Mouse (Mus musculus) ES-E14 (cell line): Measurements from ENCODE around the gene Gle1. TPM values are rescaled to one million over a fixed set of nuclear protein-coding genes. Genes with fewer than 3 reads are reported as not detected.

Experiments
- DNase-seq: peaks from one replicate; pipeline ENCODE4 v3.0.0-alpha.2; 2013; ENCODE audit warnings: low read depth, low spot score
- H3K27ac ChIP-seq: 2 replicates; pipeline ENCODE4 v1.5.1; 2012; ENCODE audit warnings: low read depth, mild to moderate bottlenecking, low read length, moderate library complexity, mixed read lengths; ENCODE audit not compliant: poor library complexity, insufficient read depth, severe bottlenecking
- H3K36me3 ChIP-seq: 2 replicates; pipeline ENCODE4 v1.6.1; 2012; ENCODE audit warnings: mild to moderate bottlenecking, low read length, moderate library complexity, mixed read lengths; ENCODE audit not compliant: control insufficient read depth, poor library complexity, insufficient read depth, severe bottlenecking
- H3K4me1 ChIP-seq, 2 experiments: fragments of 150-350 bp in 1 of 2; sonication (generic) in 1 of 2; 2 replicates each; pipeline ENCODE4 v1.6.1; 2012; ENCODE audit warnings: low read length in 2 of 2, mild to moderate bottlenecking in 1 of 2, mixed read lengths in 1 of 2; ENCODE audit not compliant: control insufficient read depth in 2 of 2, insufficient read depth in 2 of 2, poor library complexity in 1 of 2
- H3K4me3 ChIP-seq, 2 experiments: fragments of 150-350 bp in 1 of 2; sonication (generic) in 1 of 2; 2 replicates each; pipeline ENCODE4 v1.5.1; 2012; ENCODE audit warnings: low read length in 2 of 2, low read depth in 1 of 2, mild to moderate bottlenecking in 1 of 2, mixed read lengths in 1 of 2; ENCODE audit not compliant: insufficient read depth in 1 of 2, poor library complexity in 1 of 2, severe bottlenecking in 1 of 2
- H3K9ac ChIP-seq: 2 replicates; pipeline ENCODE4 v1.6.1; 2012; ENCODE audit warnings: low read depth, mild to moderate bottlenecking, low read length, mixed read lengths; ENCODE audit not compliant: poor library complexity, insufficient read depth, severe bottlenecking
- H3K9me3 ChIP-seq: fragments of 150-350 bp; sonication (generic); 2 replicates; pipeline ENCODE4 v1.6.1; 2012; ENCODE audit warnings: low read depth, mild to moderate bottlenecking, low read length; ENCODE audit not compliant: control insufficient read depth, insufficient read depth
- CHD2 ChIP-seq: IDR thresholded peaks from 2 replicates; pipeline ENCODE4 v1.6.1; 2014; ENCODE audit warnings: mild to moderate bottlenecking, low read depth, low read length, inconsistent platforms
- HCFC1 ChIP-seq: IDR thresholded peaks from 2 replicates; pipeline ENCODE4 v1.6.1; 2012; ENCODE audit warnings: low read length, inconsistent platforms, borderline replicate concordance; ENCODE audit not compliant: insufficient read depth
- MAFK ChIP-seq: IDR thresholded peaks from 2 replicates; pipeline ENCODE4 v1.6.1; 2014; ENCODE audit warnings: mild to moderate bottlenecking, low read depth, low read length, inconsistent platforms; ENCODE audit not compliant: insufficient read depth
- ZC3H11A ChIP-seq: IDR thresholded peaks from 2 replicates; pipeline ENCODE4 v1.6.1; 2012; ENCODE audit warnings: low read depth, mild to moderate bottlenecking, inconsistent platforms, low read length, borderline replicate concordance
- ZNF384 ChIP-seq: IDR thresholded peaks from 2 replicates; pipeline ENCODE4 v1.6.1; 2012; ENCODE audit warnings: low read depth, low read length, inconsistent platforms
- in situ Hi-C, 2 experiments: fragments of 600-800 bp; cut with MboI; formaldehyde crosslinking; loops; one replicate each; pipeline ENCODE4 v1.15.1; 2025; ENCODE audit warnings: low sequenced_read_pairs in 2 of 2, inconsistent platforms in 1 of 2; ENCODE audit not compliant: unreplicated experiment in 2 of 2
- total RNA-seq: library from RNA; depleted of rRNA; stranded (reverse); fragments of 300-350 nt; gene quantifications from 2 replicates; pipeline ENCODE4 v1.2.3, GENCODE M21; 2012

The Gle1 gene
- total RNA-seq, 1 experiment: 64.8 TPM

DNA sequence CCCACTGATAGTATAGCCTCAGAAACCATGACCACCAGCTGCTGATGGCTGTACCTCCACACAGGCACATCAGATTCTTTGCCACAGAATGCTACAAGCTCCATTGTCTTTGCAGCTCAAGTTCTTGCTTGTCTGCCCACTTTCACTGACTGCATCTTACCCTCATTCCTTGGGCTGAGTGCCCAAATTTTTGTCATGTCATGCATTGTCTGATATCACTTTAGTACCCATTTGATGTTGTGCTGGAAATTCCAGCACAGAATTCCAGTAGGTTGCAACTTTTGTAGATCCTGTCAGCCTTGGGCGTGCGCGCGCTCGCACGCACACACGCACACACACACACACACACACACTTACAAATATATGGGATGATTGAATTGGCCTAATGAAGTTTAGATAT lies 26.0 kb downstream of the Gle1 start:
- no peak overlapping the region for H3K27ac ChIP-seq
- no peak for DNase-seq
- H3K9ac ChIP-seq: no peak overlapping the region
- in situ Hi-C loops: no loop called here
- no peak overlapping the region for H3K4me3 ChIP-seq
- H3K36me3 ChIP-seq: peaks cover 13% of the 10 kb centered on the region
- no peaks in the 10 kb centered on the region for H3K9me3 ChIP-seq
- H3K4me1 ChIP-seq: peaks cover 0 to 6% of the 10 kb centered on the region in 2 experiments; a peak in 3 of 4 replicates
- TF ChIP-seq CHD2 (no peak), HCFC1 (no peak), ZNF384 (no peak), ZC3H11A (no peak), MAFK (no peak)

DNA sequence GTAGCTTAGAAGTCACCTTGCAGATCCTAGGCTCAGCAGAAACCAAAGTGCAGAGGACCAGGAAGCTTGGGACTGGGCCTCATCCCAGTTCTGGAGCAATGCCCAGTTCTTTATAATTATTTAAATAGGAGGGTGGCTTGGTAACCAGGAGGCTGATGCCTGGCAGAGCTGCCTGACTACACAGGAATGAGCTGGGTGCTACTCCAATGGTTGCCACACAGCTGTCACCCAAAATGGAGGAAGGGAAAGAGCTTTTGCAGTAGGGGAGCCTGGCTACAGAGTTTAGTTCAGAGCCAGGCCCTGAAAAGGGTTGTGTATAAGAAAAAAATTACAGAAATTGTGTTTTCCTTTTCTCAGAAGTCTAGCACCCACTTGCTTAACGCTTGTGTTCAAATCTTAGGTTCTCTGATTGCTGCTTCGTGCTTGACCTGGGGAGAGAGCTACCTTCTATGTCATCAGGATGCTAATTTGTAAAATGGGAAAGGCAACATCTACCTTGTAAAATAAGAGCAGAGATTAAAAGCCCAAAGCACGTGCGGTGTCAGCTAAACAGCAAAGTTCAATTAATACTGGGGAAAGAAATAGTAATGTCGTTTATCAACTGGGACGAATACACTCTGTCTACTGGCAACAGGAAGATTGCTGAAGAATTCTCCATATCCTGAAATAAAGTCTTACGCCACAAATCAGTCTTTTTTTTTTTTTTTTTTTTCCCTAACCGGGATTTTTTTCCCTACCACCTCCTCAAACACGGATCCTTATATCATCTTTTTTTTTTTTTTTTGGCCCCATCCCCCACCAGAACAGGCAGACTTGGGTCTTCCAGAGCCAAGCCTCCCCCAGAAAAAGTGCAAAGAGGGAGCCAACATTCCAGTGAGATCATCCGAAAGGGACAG lies 29.4 kb downstream of the Gle1 start:
- DNase-seq: no peak
- Histone ChIP-seq H3K4me3 (peak overlapping the region; percentile 83 to 97), H3K9me3 (no peaks in the 10 kb centered on the region), H3K27ac (peak overlapping the region; percentile 75; the same call in 1 of the 2 replicates), H3K4me1 (peaks cover 0 to 7% of the 10 kb centered on the region in 2 experiments; a peak in 3 of 4 replicates), H3K36me3 (peaks cover 11% of the 10 kb centered on the region), H3K9ac (peak overlapping the region; percentile 95)
- TF ChIP-seq ZNF384 (peak; percentile 91), MAFK (no peak), CHD2 (no peak), HCFC1 (peak; percentile 70; the same call in 1 of the 2 replicates), ZC3H11A (no peak)
- in situ Hi-C loops: no loop called here

GRCm38 (mm10) chr2:29965250-29965843 lies 30.1 kb downstream of the Gle1 start, which contains the start of gene Sptan1:
TSS of gene Sptan1 (plus strand) at chr2:29965560.
- peak within 1 kb of the TSS; percentile 95 for H3K9ac ChIP-seq
- TF ChIP-seq HCFC1 (no peak), CHD2 (no peak), ZC3H11A (no peak)
- H3K27ac ChIP-seq: peak within 1 kb of the TSS; percentile 75; the same call in 1 of the 2 replicates
- peak within 1 kb of the TSS; percentile 83 to 97 for H3K4me3 ChIP-seq
- no peaks in the 10 kb centered on the region for H3K9me3 ChIP-seq
- H3K36me3 ChIP-seq: peaks cover 7% of the 10 kb centered on the region; the same call in 1 of the 2 replicates
- in situ Hi-C loops: no loop called here
- peaks cover 0 to 7% of the 10 kb centered on the region in 2 experiments; a peak in 3 of 4 replicates for H3K4me1 ChIP-seq
- peak; percentile 88 for DNase-seq

DNA sequence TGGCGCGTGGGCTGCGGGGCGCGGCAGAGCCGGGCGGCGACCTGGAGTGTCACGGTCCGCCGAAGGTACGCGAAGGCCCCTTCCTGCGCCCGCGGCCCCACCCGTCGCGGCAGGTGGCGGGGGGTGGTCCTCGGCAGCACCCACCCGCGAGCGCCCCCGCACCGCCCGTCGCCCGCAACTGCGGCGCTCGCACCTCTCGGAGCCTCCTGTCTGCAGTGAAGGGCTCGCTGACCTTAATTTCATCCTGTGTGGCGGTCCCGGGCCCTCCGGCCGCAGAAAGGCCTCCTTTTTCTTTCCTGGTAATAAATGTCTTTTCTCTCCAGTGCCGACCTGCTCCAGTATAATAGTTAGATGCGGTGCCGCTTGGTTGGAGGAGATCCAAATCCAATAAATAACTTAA lies 30.7 kb downstream of the Gle1 start:
- in situ Hi-C loops: no loop called here
- TF ChIP-seq ZC3H11A (no peak), MAFK (no peak), HCFC1 (no peak), ZNF384 (no peak), CHD2 (no peak)
- H3K9ac ChIP-seq: peak overlapping the region; percentile 95
- peaks cover 0 to 7% of the 10 kb centered on the region in 2 experiments; a peak in 3 of 4 replicates for H3K4me1 ChIP-seq
- H3K27ac ChIP-seq: peak overlapping the region; percentile 75; the same call in 1 of the 2 replicates
- peaks cover 7% of the 10 kb centered on the region; the same call in 1 of the 2 replicates for H3K36me3 ChIP-seq
- peak overlapping the region; percentile 83 to 97 for H3K4me3 ChIP-seq
- no peak for DNase-seq
- no peaks in the 10 kb centered on the region for H3K9me3 ChIP-seq
